Mouse (Mus musculus) cortical plate, adult 2 months (tissue): ENCODE data around the gene Grap. TPM values are rescaled to one million over a fixed set of nuclear protein-coding genes. Genes with fewer than 3 reads are reported as not detected.
A peak's percentile ranks its signal among the peaks of the same experiment; 100 is the strongest.

Experiments
- H3K27ac ChIP-seq: fragments of 200-500 bp; 2 replicates; pipeline ENCODE4 v1.5.1; 2012; ENCODE audit warnings: low read length, control low read depth, inconsistent platforms; ENCODE audit not compliant: insufficient read depth
- H3K4me1 ChIP-seq: fragments of 200-500 bp; 2 replicates; pipeline ENCODE4 v1.6.1; 2011; ENCODE audit warnings: low read length; ENCODE audit not compliant: control insufficient read depth, insufficient read depth
- H3K4me3 ChIP-seq: fragments of 200-500 bp; 2 replicates; pipeline ENCODE4 v1.5.1; 2011; ENCODE audit warnings: mild to moderate bottlenecking, low read length, control low read depth; ENCODE audit not compliant: insufficient read depth
- CTCF ChIP-seq: fragments of 200-500 bp; IDR thresholded peaks from 2 replicates; pipeline ENCODE4 v1.5.1; 2011; ENCODE audit warnings: mild to moderate bottlenecking, control low read depth, low read length; ENCODE audit not compliant: insufficient read depth; ENCODE audit errors: extremely low read depth
- POLR2A ChIP-seq: fragments of 200-500 bp; IDR thresholded peaks from 2 replicates; pipeline ENCODE4 v1.6.1; 2011; ENCODE audit warnings: mild to moderate bottlenecking, low read length, control low read depth; ENCODE audit not compliant: insufficient read depth; ENCODE audit errors: extremely low read depth
- polyA plus RNA-seq: library from polyadenylated mRNA; depleted of rRNA; stranded (reverse); fragments of >200 nt; gene quantifications from 2 replicates; pipeline ENCODE4 v1.2.3, GENCODE M21; 2012

Gene Grap
- polyA plus RNA-seq, 1 experiment, result 6.2 TPM

DNA sequence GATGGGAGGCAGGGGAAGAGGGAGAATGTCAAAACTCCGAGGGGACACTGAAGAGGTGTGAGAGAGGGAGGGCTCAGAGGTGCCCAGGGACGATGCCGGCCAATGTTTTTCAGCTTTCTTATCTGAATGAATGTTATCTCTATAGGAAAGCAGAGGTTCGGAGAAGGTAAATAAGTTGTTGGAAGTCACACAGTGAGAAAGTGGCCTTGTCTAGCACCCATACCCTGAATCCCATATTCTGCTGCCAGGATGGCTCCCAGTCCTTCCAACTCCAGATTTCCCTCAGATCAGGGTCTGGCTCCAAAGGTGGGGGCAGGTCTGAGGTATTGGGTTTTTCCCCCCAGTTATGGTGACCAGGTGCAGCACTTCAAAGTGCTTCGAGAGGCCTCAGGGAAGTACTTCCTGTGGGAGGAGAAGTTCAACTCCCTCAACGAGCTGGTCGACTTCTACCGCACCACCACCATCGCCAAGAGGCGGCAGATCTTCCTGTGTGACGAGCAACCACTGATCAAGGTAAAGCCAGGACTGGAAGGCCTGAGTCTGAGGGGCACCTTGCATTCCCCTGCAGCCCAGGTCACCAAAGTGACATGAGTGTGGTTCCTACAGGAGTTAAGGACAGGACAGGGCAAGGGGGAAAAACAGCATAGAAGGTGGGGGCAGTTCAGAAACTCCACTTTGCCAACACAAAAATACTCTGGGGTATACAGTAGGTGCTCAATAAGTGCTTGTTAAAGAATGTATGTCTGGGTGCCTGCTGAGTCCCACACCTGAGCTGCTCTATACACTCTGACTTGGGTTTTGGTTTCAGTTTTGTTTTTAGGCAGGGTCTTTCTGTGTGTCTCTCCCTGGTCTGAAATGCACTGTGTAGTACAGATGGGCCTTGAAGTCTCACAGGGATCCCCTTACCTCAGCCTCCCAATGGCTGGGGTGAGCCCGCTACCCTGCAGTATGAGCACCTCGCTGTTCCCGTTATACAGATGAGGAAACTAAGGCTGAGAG lies 16.7 kb downstream of the Grap start:
- H3K4me3 ChIP-seq, result no peak overlapping the region
- H3K4me1 ChIP-seq, result no peaks in the 10 kb centered on the region
- H3K27ac ChIP-seq, result no peak overlapping the region
- TF ChIP-seq CTCF, result no peak
- no peak for TF ChIP-seq POLR2A

GRCm38 (mm10) chr11:61671781-61672383 lies 18.8 kb downstream of the Grap start:
- H3K4me1 ChIP-seq, result no peaks in the 10 kb centered on the region
- H3K27ac ChIP-seq, result no peak overlapping the region
- TF ChIP-seq CTCF, result no peak
- TF ChIP-seq POLR2A, result no peak
- no peak overlapping the region for H3K4me3 ChIP-seq

DNA sequence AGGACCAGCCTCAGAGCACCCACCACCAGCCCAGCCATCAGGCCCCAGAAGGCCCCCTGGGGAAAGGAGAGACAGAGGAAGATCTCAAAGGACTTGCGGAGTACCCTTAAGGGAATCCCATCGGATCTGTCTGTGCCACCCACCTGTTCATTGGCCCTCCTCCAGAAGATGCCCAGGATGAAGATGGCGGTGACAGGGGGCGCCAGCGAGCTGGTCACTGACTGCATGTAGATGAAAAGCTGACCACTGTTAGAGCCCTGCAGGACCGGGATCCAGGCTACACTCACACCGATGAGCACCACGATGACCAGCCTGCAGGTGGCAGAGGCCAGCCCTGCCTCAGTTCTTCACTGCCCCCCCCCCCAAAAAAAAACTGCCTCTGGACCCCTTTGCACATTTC lies 20.6 kb downstream of the Grap start:
- H3K4me1 ChIP-seq, result no peaks in the 10 kb centered on the region
- TF ChIP-seq CTCF (peak; percentile 30; the same call in 1 of the 2 replicates), POLR2A (no peak)
- H3K27ac ChIP-seq, result no peak overlapping the region
- no peak overlapping the region for H3K4me3 ChIP-seq

DNA sequence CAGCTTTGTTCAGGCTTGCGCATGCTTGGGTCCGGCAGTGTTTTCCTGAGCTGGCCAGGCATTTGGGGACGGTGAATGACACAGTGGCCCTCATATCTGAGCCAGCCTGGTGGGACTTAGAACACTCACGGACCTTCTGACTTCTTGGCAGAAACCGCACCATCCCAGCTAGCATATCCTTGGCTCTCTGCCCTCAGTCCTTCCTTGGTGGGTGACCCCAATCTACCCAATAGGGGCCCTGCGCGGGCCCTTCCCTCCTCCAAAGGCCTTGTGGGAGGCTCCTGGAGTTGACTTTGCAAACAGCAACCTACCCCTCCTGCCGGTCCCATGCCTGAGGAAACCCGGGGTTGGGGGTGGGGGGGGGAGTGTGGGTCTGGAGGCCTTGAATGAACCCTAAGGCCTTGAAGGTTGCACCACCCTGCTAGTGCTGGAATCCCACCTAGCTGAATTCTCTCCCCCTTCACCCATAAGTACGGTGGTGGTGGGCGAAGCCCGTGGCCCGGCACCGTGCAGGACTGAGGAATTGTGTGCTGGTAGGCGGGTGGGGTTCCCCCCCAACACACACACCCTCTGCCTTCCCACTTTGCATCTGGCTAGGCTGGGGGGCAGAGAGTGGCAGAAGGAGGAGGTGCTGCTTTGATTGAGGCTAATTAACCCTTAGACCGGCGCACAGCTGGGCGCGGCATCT lies 21.2 kb downstream of the Grap start:
- no peak overlapping the region for H3K4me3 ChIP-seq
- no peaks in the 10 kb centered on the region for H3K4me1 ChIP-seq
- H3K27ac ChIP-seq, result no peak overlapping the region
- no peak for TF ChIP-seq CTCF
- TF ChIP-seq POLR2A, result no peak

DNA sequence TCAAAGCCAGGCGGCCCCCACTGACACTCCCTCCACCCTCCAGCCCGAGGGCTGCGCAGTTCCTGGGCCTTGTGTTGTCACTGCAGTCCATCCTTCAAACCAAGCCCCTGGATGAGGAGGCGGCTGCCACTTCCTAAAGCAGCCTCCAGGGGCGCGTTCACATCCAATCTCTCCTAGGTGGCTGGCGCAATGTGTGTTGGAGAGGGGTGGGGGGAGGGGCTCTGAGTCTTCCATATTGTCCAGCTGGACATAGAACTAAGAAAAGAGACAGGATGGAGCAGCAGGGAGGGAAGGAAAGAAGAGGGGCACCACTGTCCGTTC lies 21.7 kb downstream of the Grap start:
- TF ChIP-seq POLR2A, result no peak
- TF ChIP-seq CTCF, result peak; percentile 39
- Histone ChIP-seq H3K4me3 (no peak overlapping the region), H3K27ac (no peak overlapping the region), H3K4me1 (no peaks in the 10 kb centered on the region)

GRCm38 (mm10) chr11:61675332-61675731 lies 22.3 kb downstream of the Grap start:
- Histone ChIP-seq H3K4me3 (no peak overlapping the region), H3K27ac (no peak overlapping the region), H3K4me1 (no peaks in the 10 kb centered on the region)
- TF ChIP-seq POLR2A (no peak), CTCF (no peak)

DNA sequence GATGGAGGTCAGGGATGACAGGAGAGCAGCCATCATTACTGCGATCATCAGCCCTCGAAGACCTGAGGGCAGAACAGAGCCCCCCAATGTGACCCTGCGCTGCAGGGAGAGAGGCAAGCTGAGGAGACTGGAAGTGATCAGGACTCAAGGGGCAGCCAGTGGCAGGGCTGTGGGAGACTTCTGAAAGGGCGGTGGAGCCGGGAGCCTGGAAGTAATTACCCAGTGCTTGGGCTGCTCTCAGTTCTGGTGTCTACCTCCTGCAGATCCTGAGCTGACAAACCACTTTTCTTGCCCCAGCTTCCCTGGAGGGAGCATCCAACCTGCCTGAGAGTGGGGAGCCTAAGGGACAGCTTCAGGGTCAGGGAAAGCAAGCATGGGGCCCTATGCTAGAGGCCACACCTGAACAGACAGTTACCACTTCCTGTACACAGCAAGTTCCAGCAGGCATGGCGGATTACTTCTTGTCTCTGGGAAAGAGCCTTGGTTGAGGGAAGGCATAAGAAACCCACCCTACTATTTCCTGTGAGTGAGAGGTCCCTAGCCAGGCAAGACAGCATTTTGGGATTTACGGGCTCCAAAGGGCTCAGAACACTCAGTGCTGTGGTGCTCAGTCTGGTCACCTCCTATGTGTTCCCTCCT lies 23.3 kb downstream of the Grap start:
- no peaks in the 10 kb centered on the region for H3K4me1 ChIP-seq
- no peak for TF ChIP-seq POLR2A
- no peak for TF ChIP-seq CTCF
- H3K4me3 ChIP-seq, result no peak overlapping the region

GRCm38 (mm10) chr11:61677709-61678108 lies 24.6 kb downstream of the Grap start:
- H3K27ac ChIP-seq, result no peak overlapping the region
- H3K4me1 ChIP-seq, result no peaks in the 10 kb centered on the region
- TF ChIP-seq POLR2A (no peak), CTCF (no peak)
- H3K4me3 ChIP-seq, result no peak overlapping the region

More for the DNA sequence above, 23.3 kb downstream of the Grap start:
- H3K27ac ChIP-seq, result no peak overlapping the region
